Mouse (Mus musculus) heart, embryonic 16.5 days (tissue): ENCODE measurements at regions not wholly inside any gene's neighbourhood (a gene's known extent, or its start where the extent isn't known, plus 50 kb on each side); places are given as distances from the start of the nearest gene placed in this dataset.
A peak's percentile ranks its signal among the peaks of the same experiment; 100 is the strongest.

ENCODE experiments used
- ATAC-seq: fragments of 200-750 bp; cut with Nextera tagmentation; replicated peaks from 2 replicates; pipeline ENCODE4 v1.8.0; 2017; ENCODE audit warnings: moderate number of reproducible peaks; ENCODE audit not compliant: insufficient read depth, low FRiP score; ENCODE audit errors: extremely low read depth
- H3K27ac ChIP-seq: fragments of 300-500 bp; sonication (generic); 2 replicates; pipeline ENCODE4 v1.5.1; 2014; ENCODE audit warnings: mild to moderate bottlenecking, low read length, control low read depth, moderate library complexity
- H3K27me3 ChIP-seq: fragments of 300-500 bp; sonication (generic); 2 replicates; pipeline ENCODE4 v1.6.1; 2014; ENCODE audit warnings: low read length, mixed read lengths; ENCODE audit not compliant: control insufficient read depth, insufficient read depth
- H3K36me3 ChIP-seq: fragments of 300-500 bp; sonication (generic); 2 replicates; pipeline ENCODE4 v1.6.1; 2014; ENCODE audit not compliant: control insufficient read depth, insufficient read depth
- H3K4me1 ChIP-seq: fragments of 300-500 bp; sonication (generic); 2 replicates; pipeline ENCODE4 v1.6.1; 2014; ENCODE audit warnings: low read length, mixed read lengths; ENCODE audit not compliant: control insufficient read depth, insufficient read depth
- H3K4me2 ChIP-seq: fragments of 300-500 bp; sonication (generic); 2 replicates; pipeline ENCODE4 v1.6.1; 2014; ENCODE audit warnings: low read depth, mild to moderate bottlenecking, control low read depth, low read length
- H3K4me3 ChIP-seq: fragments of 300-500 bp; sonication (generic); 2 replicates; pipeline ENCODE4 v1.5.1; 2014; ENCODE audit warnings: mild to moderate bottlenecking, control low read depth, low read length
- H3K9ac ChIP-seq: fragments of 300-500 bp; sonication (generic); 2 replicates; pipeline ENCODE4 v1.6.1; 2014; ENCODE audit warnings: low read length, control low read depth
- H3K9me3 ChIP-seq: fragments of 300-500 bp; sonication (generic); replicated peaks from 2 replicates; pipeline ENCODE4 v1.6.1; 2016; ENCODE audit warnings: low read length; ENCODE audit not compliant: control insufficient read depth
- WGBS: fragments of 180-500 bp; shearing (Covaris S2); extraction: QIAGEN DNeasy Blood & Tissue Kit; methylation state at CpG from one replicate; pipeline ENCODE4 v1.1.7; 2014; 5-methylcytosine and 5-hydroxymethylcytosine counted together

DNA sequence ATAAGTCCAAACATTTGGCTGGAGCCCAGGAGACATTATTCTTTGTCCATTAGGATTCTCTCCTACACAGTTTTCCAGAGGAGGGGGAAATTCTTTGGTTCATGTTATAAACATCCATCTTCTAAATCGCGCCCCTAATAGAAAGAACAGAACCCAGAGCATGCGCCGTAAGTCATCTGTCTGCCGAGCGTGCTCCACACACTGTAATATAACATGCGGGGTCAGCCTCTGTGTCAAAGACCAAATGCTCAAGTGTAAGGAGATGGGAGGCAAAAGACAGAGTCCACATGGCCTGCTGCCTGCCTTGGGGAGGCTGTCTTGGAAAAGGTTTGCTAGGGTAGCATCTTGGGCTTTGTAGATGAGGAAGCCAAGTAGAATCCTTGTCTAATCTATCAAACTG is 90.0 kb upstream of the Rmdn2 start:
- Histone ChIP-seq H3K4me1 (no peaks in the 10 kb centered on the region), H3K27ac (no peak overlapping the region), H3K36me3 (no peaks in the 10 kb centered on the region), H3K9ac (no peak overlapping the region), H3K4me3 (no peak overlapping the region), H3K9me3 (no peaks in the 10 kb centered on the region), H3K4me2 (no peak overlapping the region), H3K27me3 (no peaks in the 10 kb centered on the region)
- ATAC-seq: no peak
- 76% methylated on average over 7 of the region's 7 CpGs for WGBS

DNA sequence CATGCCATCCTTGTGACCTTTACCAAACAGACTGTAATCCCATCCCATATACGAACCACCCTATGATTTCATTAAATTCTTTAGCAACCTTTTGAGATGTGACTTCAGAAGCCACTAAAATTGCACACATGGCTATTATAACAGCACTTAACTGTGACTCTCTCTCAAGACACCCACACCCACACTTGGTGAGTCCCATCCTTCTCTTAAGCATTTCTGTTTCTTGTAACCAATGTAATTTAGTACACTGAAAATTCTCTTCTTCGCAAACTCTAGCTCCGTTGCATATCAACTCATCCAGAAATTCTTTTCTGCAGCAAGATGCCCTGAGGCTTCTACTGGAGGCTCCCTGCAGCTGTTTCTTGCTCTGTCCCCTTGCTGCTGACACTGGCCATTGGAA is 88.4 kb upstream of the Rmdn2 start:
- H3K9ac ChIP-seq: no peak overlapping the region
- no peak overlapping the region for H3K4me2 ChIP-seq
- ATAC-seq: no peak
- H3K4me1 ChIP-seq: no peaks in the 10 kb centered on the region
- H3K36me3 ChIP-seq: no peaks in the 10 kb centered on the region
- WGBS: 89% methylated on average over 3 of the region's 3 CpGs
- H3K27me3 ChIP-seq: no peaks in the 10 kb centered on the region
- no peak overlapping the region for H3K27ac ChIP-seq
- no peaks in the 10 kb centered on the region for H3K9me3 ChIP-seq
- no peak overlapping the region for H3K4me3 ChIP-seq

DNA sequence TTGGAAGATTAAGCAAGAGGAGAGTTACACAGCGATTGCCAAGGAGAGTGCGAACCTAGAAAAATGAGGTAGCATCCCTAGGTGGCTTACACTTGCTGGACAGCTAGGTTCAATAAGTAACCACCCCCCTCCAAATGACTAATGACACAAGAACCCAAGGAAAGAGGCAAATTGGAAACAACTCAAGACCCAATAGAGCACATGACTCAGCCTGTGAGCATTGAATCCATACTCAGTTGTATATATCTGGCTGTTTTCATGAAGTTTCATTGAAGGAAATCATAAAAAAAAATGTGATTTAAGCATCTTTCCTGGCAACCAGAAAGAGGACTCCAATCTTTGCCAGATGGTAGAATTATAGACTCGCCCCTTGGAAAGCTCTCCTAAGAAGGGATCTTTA is 84.3 kb upstream of the Rmdn2 start:
- no peak for ATAC-seq
- Histone ChIP-seq H3K27ac (no peak overlapping the region), H3K9me3 (no peaks in the 10 kb centered on the region), H3K4me2 (no peak overlapping the region), H3K4me1 (no peaks in the 10 kb centered on the region), H3K9ac (no peak overlapping the region), H3K36me3 (no peaks in the 10 kb centered on the region), H3K4me3 (no peak overlapping the region), H3K27me3 (no peaks in the 10 kb centered on the region)
- WGBS: 86% methylated on average over 3 of the region's 3 CpGs

GRCm38 (mm10) chr17:79536549-79536948 is 75.1 kb upstream of the Rmdn2 start:
- no peak overlapping the region for H3K4me2 ChIP-seq
- no peak overlapping the region for H3K4me3 ChIP-seq
- no peak overlapping the region for H3K9ac ChIP-seq
- no peaks in the 10 kb centered on the region for H3K9me3 ChIP-seq
- 58% methylated on average over 4 of the region's 4 CpGs for WGBS
- ATAC-seq: no peak
- H3K27ac ChIP-seq: no peak overlapping the region
- no peaks in the 10 kb centered on the region for H3K4me1 ChIP-seq
- no peaks in the 10 kb centered on the region for H3K27me3 ChIP-seq
- no peaks in the 10 kb centered on the region for H3K36me3 ChIP-seq

DNA sequence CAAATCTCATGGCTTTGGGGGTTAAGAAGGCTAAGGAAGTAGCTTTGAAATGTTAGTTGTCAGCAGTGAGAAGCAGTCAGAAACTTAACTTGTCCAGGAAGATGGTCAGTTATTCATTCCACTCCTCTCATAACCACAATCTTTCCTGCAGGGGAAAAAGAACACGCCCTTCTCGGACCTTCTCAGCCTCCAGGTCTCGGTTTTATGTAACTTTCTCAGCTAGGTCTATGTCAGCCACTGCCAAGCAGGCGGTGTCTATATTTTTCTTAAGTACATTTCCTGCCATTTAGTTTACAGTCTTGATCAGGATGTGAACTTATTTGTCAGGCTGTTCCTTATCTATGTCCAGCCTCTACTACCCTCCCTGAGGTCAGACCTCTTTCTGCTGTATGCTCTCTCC is 72.9 kb upstream of the Rmdn2 start:
- no peak overlapping the region for H3K4me3 ChIP-seq
- H3K36me3 ChIP-seq: no peaks in the 10 kb centered on the region
- H3K9ac ChIP-seq: no peak overlapping the region
- H3K27ac ChIP-seq: 0 out of 2 replicates have a peak overlapping the region, but pooled peaks have one; percentile 21
- no peak overlapping the region for H3K4me2 ChIP-seq
- peaks cover 5% of the 10 kb centered on the region; the same call in 1 of the 2 replicates for H3K4me1 ChIP-seq
- H3K27me3 ChIP-seq: no peaks in the 10 kb centered on the region
- H3K9me3 ChIP-seq: no peaks in the 10 kb centered on the region
- WGBS: 55% methylated on average over 4 of the region's 4 CpGs
- peak; percentile 60 for ATAC-seq

GRCm38 (mm10) chr17:79540038-79540437 is 71.6 kb upstream of the Rmdn2 start:
- peaks cover 16% of the 10 kb centered on the region for H3K4me1 ChIP-seq
- no peaks in the 10 kb centered on the region for H3K36me3 ChIP-seq
- H3K9ac ChIP-seq: no peak overlapping the region
- WGBS: 79% methylated on average over 1 of the region's 1 CpGs
- no peaks in the 10 kb centered on the region for H3K27me3 ChIP-seq
- H3K4me3 ChIP-seq: no peak overlapping the region
- no peak for ATAC-seq
- H3K27ac ChIP-seq: no peak overlapping the region
- no peaks in the 10 kb centered on the region for H3K9me3 ChIP-seq
- H3K4me2 ChIP-seq: no peak overlapping the region

DNA sequence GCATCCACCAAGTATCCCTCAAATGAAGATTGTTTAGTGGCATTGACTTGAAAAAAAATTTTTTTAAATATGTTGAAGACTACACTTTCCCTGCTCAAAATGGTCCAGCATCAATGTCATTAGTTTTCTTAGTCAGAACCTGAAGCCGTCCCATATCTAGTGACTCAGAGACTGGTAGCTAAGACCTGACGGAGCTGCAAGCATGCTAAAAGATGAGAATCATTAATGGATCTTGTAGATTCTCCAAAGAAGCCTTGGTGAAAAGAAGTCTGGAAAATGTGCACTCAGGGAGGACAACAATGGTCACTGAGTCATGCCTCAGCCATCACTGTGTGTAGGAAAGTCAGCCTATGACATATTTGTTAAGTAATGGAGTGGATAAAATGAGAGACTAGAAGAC is 71.2 kb upstream of the Rmdn2 start:
- Histone ChIP-seq H3K27me3 (no peaks in the 10 kb centered on the region), H3K36me3 (no peaks in the 10 kb centered on the region), H3K27ac (no peak overlapping the region), H3K4me1 (peaks cover 21% of the 10 kb centered on the region), H3K9ac (no peak overlapping the region), H3K9me3 (no peaks in the 10 kb centered on the region), H3K4me3 (no peak overlapping the region), H3K4me2 (no peak overlapping the region)
- 91% methylated on average over 2 of the region's 2 CpGs for WGBS
- ATAC-seq: no peak

GRCm38 (mm10) chr17:79543907-79544522 is 67.6 kb upstream of the Rmdn2 start:
- H3K4me2 ChIP-seq: peak overlapping the region; percentile 29; the same call in 1 of the 2 replicates
- no peaks in the 10 kb centered on the region for H3K27me3 ChIP-seq
- peak overlapping the region; percentile 57 for H3K27ac ChIP-seq
- peak; percentile 90 for ATAC-seq
- peaks cover 21% of the 10 kb centered on the region for H3K4me1 ChIP-seq
- no peak overlapping the region for H3K9ac ChIP-seq
- 31% methylated on average over 7 of the region's 7 CpGs for WGBS
- H3K36me3 ChIP-seq: no peaks in the 10 kb centered on the region
- H3K9me3 ChIP-seq: no peaks in the 10 kb centered on the region
- H3K4me3 ChIP-seq: no peak overlapping the region

DNA sequence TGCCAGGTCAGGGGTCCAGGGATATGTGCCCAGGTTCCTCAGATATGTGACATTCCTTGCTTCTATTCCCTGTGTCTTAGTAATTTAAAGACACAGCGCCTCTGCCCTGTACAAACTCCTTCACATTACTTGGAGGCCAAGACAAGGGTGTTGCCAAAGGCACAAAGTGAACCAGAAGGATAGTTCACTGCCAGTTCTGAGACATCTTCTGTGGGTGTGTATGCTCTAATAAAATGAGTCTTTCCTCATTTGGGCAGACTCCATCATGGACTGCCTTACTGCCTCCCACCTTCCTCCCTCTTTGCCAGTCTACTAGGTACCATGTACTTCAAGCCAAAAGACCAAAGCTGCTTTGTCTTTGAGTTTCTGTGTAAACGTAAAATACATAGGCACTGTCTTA is 65.8 kb upstream of the Rmdn2 start:
- Histone ChIP-seq H3K36me3 (no peaks in the 10 kb centered on the region), H3K4me2 (no peak overlapping the region), H3K27me3 (no peaks in the 10 kb centered on the region), H3K9me3 (no peaks in the 10 kb centered on the region), H3K4me1 (peaks cover 21% of the 10 kb centered on the region), H3K27ac (no peak overlapping the region), H3K9ac (no peak overlapping the region), H3K4me3 (no peak overlapping the region)
- ATAC-seq: no peak
- WGBS: 83% methylated on average over 2 of the region's 2 CpGs
